8 mouse cellular contexts compared by ENCODE assay signal in the genomic region with DNA sequence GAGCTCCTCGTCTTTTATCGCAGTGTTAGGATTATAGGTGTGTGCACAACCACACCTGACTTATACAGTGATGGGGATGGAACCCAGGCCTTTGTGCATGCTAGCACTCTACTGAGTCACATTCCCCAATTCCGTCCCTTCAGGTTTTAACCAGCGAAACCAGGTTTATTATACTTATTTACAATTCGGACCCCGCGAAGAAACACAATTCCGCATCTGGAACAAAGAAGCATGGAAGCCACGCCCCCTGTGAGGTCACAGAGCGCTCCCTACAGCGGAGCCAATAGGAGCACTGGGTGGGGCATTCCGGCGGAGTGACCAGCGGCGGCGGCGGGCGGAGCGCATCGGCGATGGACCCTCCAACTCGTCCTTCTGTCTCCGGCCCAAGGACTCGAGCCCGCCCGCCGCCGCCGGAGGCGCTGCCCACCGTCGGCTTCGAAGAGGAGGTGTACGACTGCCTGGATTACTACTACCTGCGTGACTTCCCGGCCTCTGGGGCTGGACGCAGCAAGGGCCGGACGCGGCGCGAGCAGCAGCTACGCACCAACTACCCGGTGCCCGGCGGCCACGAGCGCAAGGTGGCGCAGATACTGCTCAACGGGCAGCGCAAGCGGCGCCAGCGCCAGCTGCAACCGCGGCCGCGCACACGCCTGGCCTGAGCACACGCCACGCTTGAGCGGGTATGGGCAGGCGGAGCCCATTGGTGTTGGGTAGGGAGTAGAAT. TPM values are rescaled to one million over a fixed set of nuclear protein-coding genes. Genes with fewer than 3 reads are reported as not detected.
DNase-seq lines count a peak whose midpoint lies in the region; ATAC-seq lines count a peak whose summit lies in the region.

A gene (plus strand): TSS at position 299 of the 724 bp plus-strand sequence.

- peak within 1 kb of the TSS; percentile 91 for H3K9ac ChIP-seq in hindbrain, embryonic 13.5 days

- peaks cover 9% of the 10 kb centered on the region; the same call in 1 of the 2 replicates for H3K36me3 ChIP-seq in hindbrain, embryonic 13.5 days

- H3K4me2 ChIP-seq in hindbrain, embryonic 13.5 days: peak within 1 kb of the TSS; percentile 73

- H3K4me1 ChIP-seq in hindbrain, embryonic 13.5 days (replicated peaks): peaks cover 13% of the 10 kb centered on the region

- WGBS in hindbrain, embryonic 13.5 days: 1% methylated on average over 62 of the region's 63 CpGs

- ATAC-seq in hindbrain, embryonic 13.5 days (ENCODE audit: low FRiP score): peak; percentile 97

- H3K9me3 ChIP-seq in hindbrain, embryonic 13.5 days: no peaks in the 10 kb centered on the region

- H3K27ac ChIP-seq in hindbrain, embryonic 13.5 days: peak within 1 kb of the TSS; percentile 98

- peak within 1 kb of the TSS; percentile 69 for H3K4me3 ChIP-seq in hindbrain, embryonic 13.5 days

- no peaks in the 10 kb centered on the region for H3K27me3 ChIP-seq in hindbrain, embryonic 13.5 days

- DNase-seq in R1 (ENCODE audit: low read depth, low spot score): peak; percentile 91
- DNase-seq in cerebellum, postnatal 25 days: peak; percentile 89 to 93
- DNase-seq in frontal cortex, postnatal 25 days (ENCODE audit: low spot score in 2 of 2): peak; percentile 68 to 75
- peak; percentile 76 to 84 for DNase-seq in layer of hippocampus, postnatal 14 days (ENCODE audit: low spot score in 2 of 2)
- DNase-seq in lung, postnatal 10 days: peak; percentile 96
- peak; percentile 81 for DNase-seq in ovary, postnatal 14 days (ENCODE audit: low spot score)
- peak; percentile 65 to 74 for DNase-seq in thymus, postnatal 10 days (ENCODE audit: low spot score in 2 of 2)

RNA-seq across cellular contexts. Expression of the gene that starts here (rescaled TPM):
- polyA plus RNA-seq in hindbrain, embryonic 13.5 days (2015; fragmentation: Nextera tagmentation; extraction: Ambion mirVana): 7.4 and 7.7 TPM in 2 replicates
- total RNA-seq in layer of hippocampus, postnatal 14 days (2021): 1 to 10 TPM; 2.1 to 2.4 TPM

Comparison
In these comparisons a context has a peak if more than half of its experiments do, and no peak if none do; other contexts are left out.
1. Peak in every context shown above with its lines: DNase-seq, ATAC-seq, H3K4me3 ChIP-seq and H3K27ac ChIP-seq.